Mouse (Mus musculus) ES-Bruce4 (cell line): ENCODE data around the gene Dusp23. TPM values are rescaled to one million over a fixed set of nuclear protein-coding genes. Genes with fewer than 3 reads are reported as not detected.

Source experiments
- H3K27ac ChIP-seq: 2 replicates; pipeline ENCODE4 v1.5.1; 2012; ENCODE audit warnings: low read length, inconsistent platforms; ENCODE audit not compliant: insufficient read depth
- H3K27me3 ChIP-seq: 2 replicates; pipeline ENCODE4 v1.6.1; 2012; ENCODE audit warnings: mild to moderate bottlenecking, low read length, inconsistent platforms; ENCODE audit not compliant: control insufficient read depth, poor library complexity, insufficient read depth, severe bottlenecking
- H3K36me3 ChIP-seq: 2 replicates; pipeline ENCODE4 v1.6.1; 2012; ENCODE audit warnings: inconsistent platforms, mild to moderate bottlenecking, low read length, moderate library complexity; ENCODE audit not compliant: control insufficient read depth, poor library complexity, insufficient read depth, severe bottlenecking
- H3K4me1 ChIP-seq: one replicate; pipeline ENCODE4 v1.8.1; 2011; ENCODE audit warnings: low read length; ENCODE audit not compliant: control insufficient read depth, insufficient read depth
- H3K4me3 ChIP-seq: 2 replicates; pipeline ENCODE4 v1.5.1; 2011; ENCODE audit warnings: low read depth, mild to moderate bottlenecking, low read length
- H3K9ac ChIP-seq: 2 replicates; pipeline ENCODE4 v1.6.1; 2012; ENCODE audit warnings: low read depth, mild to moderate bottlenecking, inconsistent platforms; ENCODE audit not compliant: poor library complexity, severe bottlenecking
- H3K9me3 ChIP-seq: replicated peaks from 2 replicates; pipeline ENCODE4 v1.6.1; 2012; ENCODE audit warnings: mild to moderate bottlenecking, low read length, inconsistent platforms; ENCODE audit not compliant: control insufficient read depth, poor library complexity, insufficient read depth, severe bottlenecking
- CTCF ChIP-seq: IDR thresholded peaks from one replicate; pipeline ENCODE4 v1.8.1; 2011; ENCODE audit warnings: low read depth, low read length
- EP300 ChIP-seq: IDR thresholded peaks from 2 replicates; pipeline ENCODE4 v1.6.1; 2011; ENCODE audit warnings: low read depth, low read length; ENCODE audit not compliant: insufficient read depth
- POLR2A ChIP-seq: IDR thresholded peaks from one replicate; pipeline ENCODE4 v1.8.1; 2011; ENCODE audit warnings: low read length; ENCODE audit not compliant: insufficient read depth
- polyA plus RNA-seq: library from polyadenylated mRNA; stranded (reverse); fragments of >200 nt; gene quantifications from 2 replicates; pipeline ENCODE4 v1.2.4, GENCODE M21; 2011; ENCODE audit warnings: low read depth; ENCODE audit not compliant: missing spikeins, insufficient read depth, insufficient read length

The Dusp23 gene
- polyA plus RNA-seq, 1 experiment: 2.4 TPM

- TF ChIP-seq EP300 (no peak), POLR2A (no peak)
- H3K27me3 ChIP-seq: no peaks in the 10 kb centered on the region
Measured at GRCm38 (mm10) chr1:172618141-172618540, 14.6 kb downstream of the Dusp23 start.

GRCm38 (mm10) chr1:172617365-172618076 is 15.2 kb downstream of the Dusp23 start:
- H3K4me1 ChIP-seq: no peaks in the 10 kb centered on the region
- H3K9ac ChIP-seq: no peak overlapping the region
- H3K27ac ChIP-seq: no peak overlapping the region
- H3K4me3 ChIP-seq: no peak overlapping the region
- H3K27me3 ChIP-seq: no peaks in the 10 kb centered on the region
- H3K9me3 ChIP-seq: no peaks in the 10 kb centered on the region
- no peaks in the 10 kb centered on the region for H3K36me3 ChIP-seq
- TF ChIP-seq POLR2A (no peak), CTCF (no peak), EP300 (no peak)

More at GRCm38 (mm10) chr1:172618141-172618540, 14.6 kb downstream of the Dusp23 start:
- Histone ChIP-seq H3K9ac (no peak overlapping the region), H3K27ac (no peak overlapping the region), H3K4me1 (no peaks in the 10 kb centered on the region), H3K9me3 (no peaks in the 10 kb centered on the region), H3K4me3 (no peak overlapping the region), H3K36me3 (no peaks in the 10 kb centered on the region)

GRCm38 (mm10) chr1:172616537-172617300 is 16.0 kb downstream of the Dusp23 start:
- H3K27me3 ChIP-seq: no peaks in the 10 kb centered on the region
- H3K36me3 ChIP-seq: no peaks in the 10 kb centered on the region
- TF ChIP-seq CTCF (no peak), EP300 (no peak), POLR2A (no peak)
- H3K9me3 ChIP-seq: no peaks in the 10 kb centered on the region
- no peak overlapping the region for H3K27ac ChIP-seq
- no peak overlapping the region for H3K9ac ChIP-seq
- no peaks in the 10 kb centered on the region for H3K4me1 ChIP-seq
- H3K4me3 ChIP-seq: no peak overlapping the region

DNA sequence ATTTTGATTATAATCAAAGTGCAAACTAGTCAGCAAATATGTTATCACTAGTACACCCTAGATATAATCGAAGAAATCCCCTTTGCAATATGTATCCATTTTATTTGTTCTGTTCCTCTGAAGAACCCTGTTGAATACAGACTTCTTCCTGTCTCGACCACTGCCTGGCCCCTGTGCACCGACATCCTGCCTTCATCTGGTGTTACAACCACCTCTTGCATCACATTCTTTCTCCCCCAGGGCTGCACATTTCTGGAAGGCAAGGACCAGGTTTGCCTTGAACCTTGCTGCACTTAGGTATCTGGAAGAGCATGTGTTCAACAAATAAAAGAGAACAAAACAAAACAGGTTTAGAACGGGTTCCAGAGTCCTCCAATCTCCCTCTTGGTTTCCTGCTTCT is 17.4 kb downstream of the Dusp23 start:
- Histone ChIP-seq H3K4me3 (no peak overlapping the region), H3K36me3 (no peaks in the 10 kb centered on the region), H3K9me3 (no peaks in the 10 kb centered on the region), H3K27ac (no peak overlapping the region), H3K27me3 (no peaks in the 10 kb centered on the region), H3K9ac (no peak overlapping the region), H3K4me1 (no peaks in the 10 kb centered on the region)
- TF ChIP-seq POLR2A (no peak), CTCF (no peak)

- no peak overlapping the region for H3K4me3 ChIP-seq
- no peak overlapping the region for H3K9ac ChIP-seq
- H3K27me3 ChIP-seq: no peaks in the 10 kb centered on the region
- no peaks in the 10 kb centered on the region for H3K9me3 ChIP-seq
- H3K36me3 ChIP-seq: no peaks in the 10 kb centered on the region
- no peak overlapping the region for H3K27ac ChIP-seq
- TF ChIP-seq POLR2A: no peak
- no peak for TF ChIP-seq EP300
- TF ChIP-seq CTCF: no peak
- no peaks in the 10 kb centered on the region for H3K4me1 ChIP-seq
Measured at GRCm38 (mm10) chr1:172614654-172615053, 18.1 kb downstream of the Dusp23 start.

- TF ChIP-seq POLR2A (no peak), EP300 (no peak), CTCF (no peak)
- H3K4me1 ChIP-seq: no peaks in the 10 kb centered on the region
- H3K4me3 ChIP-seq: no peak overlapping the region
- no peaks in the 10 kb centered on the region for H3K36me3 ChIP-seq
- H3K9ac ChIP-seq: no peak overlapping the region
- no peaks in the 10 kb centered on the region for H3K27me3 ChIP-seq
- no peak overlapping the region for H3K27ac ChIP-seq
- H3K9me3 ChIP-seq: no peaks in the 10 kb centered on the region
Measured at GRCm38 (mm10) chr1:172612745-172613144, 20.0 kb downstream of the Dusp23 start.
